Mouse (Mus musculus): ENCODE data around the gene Dlg1. TPM values are rescaled to one million over a fixed set of nuclear protein-coding genes. Genes with fewer than 3 reads are reported as not detected.

The Dlg1 gene
- polyA plus RNA-seq, 1 experiment from 2014 or later: 11.9 TPM

DNA sequence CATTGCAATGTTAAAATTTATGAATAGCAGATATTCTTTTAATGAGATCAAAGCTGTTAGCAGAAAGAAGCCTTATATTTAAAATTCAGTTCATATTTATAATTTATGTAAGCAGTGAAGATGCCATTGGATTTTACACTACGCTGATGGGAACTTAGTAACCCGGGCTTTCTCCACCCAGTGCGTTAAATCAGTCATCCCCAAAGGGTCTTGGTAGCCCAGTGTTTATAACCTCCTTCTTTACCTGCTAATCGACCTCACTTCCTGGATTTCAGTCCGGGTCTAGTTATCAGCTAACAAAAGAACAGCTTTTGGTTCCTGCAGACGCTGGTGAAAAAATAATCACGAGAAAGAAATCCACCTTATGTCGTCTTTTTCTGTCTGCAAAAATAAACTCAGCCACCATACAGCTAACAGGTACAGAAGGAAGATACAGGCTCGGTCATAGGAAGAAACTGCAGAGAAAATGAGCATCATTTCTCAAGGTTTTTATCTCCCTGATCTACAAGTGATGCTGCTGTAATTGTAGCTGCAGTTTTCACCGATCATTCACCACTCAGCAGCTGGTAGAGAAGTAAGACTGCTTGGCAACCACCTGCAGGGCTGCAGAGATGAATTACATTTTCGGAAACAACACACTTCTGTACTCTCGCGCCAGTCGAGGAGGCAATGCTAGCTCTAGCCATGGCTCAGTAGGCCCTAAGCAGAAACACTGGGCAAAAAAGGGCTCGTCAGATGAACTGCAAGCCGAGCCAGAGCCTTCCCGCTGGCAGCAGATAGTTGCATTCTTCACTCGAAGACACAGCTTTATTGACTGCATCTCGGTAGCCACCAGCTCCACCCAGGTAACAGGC is 91.2 kb downstream of the Dlg1 start:
- H3K9ac ChIP-seq: peak overlapping the region; percentile 21; the same call in 1 of the 2 replicates
- no peak for ATAC-seq (ENCODE audit: low FRiP score)

DNA sequence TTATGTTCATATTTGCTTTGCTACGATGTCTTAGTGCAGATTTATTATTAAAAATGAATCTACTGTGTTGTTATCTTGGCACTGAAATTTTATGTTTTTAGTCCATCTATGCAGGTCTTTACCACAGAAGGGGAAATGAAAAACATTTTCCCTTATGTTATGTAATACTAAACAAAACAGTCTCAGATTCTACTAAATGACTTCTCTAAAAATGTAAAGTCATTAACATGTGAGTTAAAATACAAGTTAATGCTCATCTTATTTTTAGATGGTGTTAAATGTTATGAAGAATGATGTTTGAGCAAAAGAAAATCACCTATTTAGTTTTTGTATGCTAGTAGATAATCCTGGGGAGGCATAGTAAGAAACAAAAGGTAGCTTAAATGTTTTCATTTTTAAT is 91.8 kb downstream of the Dlg1 start:
- no peak overlapping the region for H3K27ac ChIP-seq
- no peaks in the 10 kb centered on the region for H3K36me3 ChIP-seq
- peak overlapping the region; percentile 0; the same call in 1 of the 2 replicates for H3K4me2 ChIP-seq
- no peaks in the 10 kb centered on the region for H3K27me3 ChIP-seq
- no peak for ATAC-seq (ENCODE audit: low FRiP score)
- 88% methylated on average over 1 of the region's 1 CpGs for WGBS
- no peak overlapping the region for H3K9ac ChIP-seq
- H3K4me1 ChIP-seq (replicated peaks): peaks cover 8% of the 10 kb centered on the region; the same call in 1 of the 2 replicates
- H3K9me3 ChIP-seq: no peaks in the 10 kb centered on the region
- no peak overlapping the region for H3K4me3 ChIP-seq

More for the DNA sequence above, 91.2 kb downstream of the Dlg1 start:
- H3K27me3 ChIP-seq: no peaks in the 10 kb centered on the region
- H3K27ac ChIP-seq: peak overlapping the region; percentile 19; the same call in 1 of the 2 replicates
- no peaks in the 10 kb centered on the region for H3K9me3 ChIP-seq
- no peaks in the 10 kb centered on the region for H3K36me3 ChIP-seq
- peaks cover 8% of the 10 kb centered on the region; the same call in 1 of the 2 replicates for H3K4me1 ChIP-seq (replicated peaks)
- no peak overlapping the region for H3K4me3 ChIP-seq
- WGBS: 65% methylated on average over 19 of the region's 19 CpGs
- H3K4me2 ChIP-seq: peak overlapping the region; percentile 0; the same call in 1 of the 2 replicates

DNA sequence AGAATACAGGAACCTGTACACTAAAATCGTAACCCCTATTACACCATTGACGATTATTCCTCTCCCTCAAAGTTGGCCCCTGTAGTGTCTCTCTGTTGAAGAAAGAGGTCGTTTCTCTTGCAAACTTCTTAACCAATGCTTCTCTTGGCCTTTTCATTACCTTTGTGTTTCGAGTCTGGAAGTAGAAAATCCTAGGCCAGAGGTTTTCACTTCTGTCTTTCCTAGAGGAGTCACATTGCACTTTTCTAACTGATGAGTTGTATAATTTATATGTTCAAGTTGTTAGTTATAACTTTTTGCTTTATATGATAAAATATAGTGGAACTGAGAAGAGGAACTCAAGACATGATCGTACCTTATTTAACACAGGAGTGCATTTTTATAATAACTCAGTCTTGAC is 93.2 kb downstream of the Dlg1 start:
- Histone ChIP-seq H3K36me3 (no peaks in the 10 kb centered on the region), H3K27me3 (no peaks in the 10 kb centered on the region), H3K4me2 (no peak overlapping the region), H3K4me1 (replicated peaks) (peaks cover 8% of the 10 kb centered on the region; the same call in 1 of the 2 replicates), H3K27ac (no peak overlapping the region), H3K4me3 (no peak overlapping the region), H3K9ac (no peak overlapping the region), H3K9me3 (no peaks in the 10 kb centered on the region)
- 87% methylated on average over 5 of the region's 5 CpGs for WGBS
- no peak for ATAC-seq (ENCODE audit: low FRiP score)

DNA sequence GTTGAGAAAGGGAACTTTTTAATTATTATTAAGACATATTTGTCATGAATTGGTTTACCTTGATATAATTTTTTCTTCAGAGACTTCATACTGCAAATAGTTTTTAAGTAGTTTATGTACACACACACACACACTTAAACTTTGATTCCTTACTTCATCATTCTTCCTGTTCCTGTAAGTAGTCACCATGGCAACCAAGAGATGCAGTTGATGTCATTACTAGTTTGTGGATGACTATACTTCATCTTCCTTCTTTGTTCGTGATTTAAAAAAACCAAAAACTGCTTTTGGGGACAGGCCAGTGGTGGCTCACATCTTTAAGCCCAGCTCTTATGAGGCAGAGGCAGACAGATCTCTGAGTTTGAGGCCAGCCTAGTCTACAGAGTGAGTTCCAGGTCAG is 94.4 kb downstream of the Dlg1 start:
- no peaks in the 10 kb centered on the region for H3K27me3 ChIP-seq
- H3K36me3 ChIP-seq: no peaks in the 10 kb centered on the region
- 91% methylated on average over 1 of the region's 1 CpGs for WGBS
- H3K27ac ChIP-seq: no peak overlapping the region
- no peak overlapping the region for H3K4me3 ChIP-seq
- H3K4me2 ChIP-seq: no peak overlapping the region
- H3K9me3 ChIP-seq: no peaks in the 10 kb centered on the region
- peaks cover 8% of the 10 kb centered on the region; the same call in 1 of the 2 replicates for H3K4me1 ChIP-seq (replicated peaks)
- no peak for ATAC-seq (ENCODE audit: low FRiP score)
- no peak overlapping the region for H3K9ac ChIP-seq

DNA sequence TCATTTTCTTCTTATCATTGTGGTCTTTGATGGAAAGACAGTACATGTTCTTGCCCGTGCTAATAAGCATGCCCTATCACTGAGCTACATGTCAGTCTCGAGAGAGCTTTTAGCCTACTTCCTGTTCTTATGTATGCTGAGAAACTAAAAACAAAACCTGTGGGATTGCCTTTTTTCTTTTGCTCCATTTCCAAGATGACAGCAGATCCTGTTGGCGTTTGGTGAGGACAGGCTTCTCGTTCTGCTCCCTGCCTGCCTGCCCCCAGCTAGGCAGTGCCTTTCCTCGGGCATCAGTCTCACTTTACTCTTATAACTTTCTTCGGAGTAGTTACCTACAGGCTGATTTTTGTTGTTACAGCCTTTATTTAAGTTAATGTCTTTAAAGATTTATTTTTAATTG is 96.2 kb downstream of the Dlg1 start:
- Histone ChIP-seq H3K4me3 (no peak overlapping the region), H3K27ac (no peak overlapping the region), H3K27me3 (no peaks in the 10 kb centered on the region), H3K4me1 (replicated peaks) (peaks cover 5% of the 10 kb centered on the region; the same call in 1 of the 2 replicates), H3K36me3 (no peaks in the 10 kb centered on the region), H3K4me2 (no peak overlapping the region), H3K9me3 (no peaks in the 10 kb centered on the region), H3K9ac (no peak overlapping the region)
- WGBS: 87% methylated on average over 6 of the region's 6 CpGs
- no peak for ATAC-seq (ENCODE audit: low FRiP score)

DNA sequence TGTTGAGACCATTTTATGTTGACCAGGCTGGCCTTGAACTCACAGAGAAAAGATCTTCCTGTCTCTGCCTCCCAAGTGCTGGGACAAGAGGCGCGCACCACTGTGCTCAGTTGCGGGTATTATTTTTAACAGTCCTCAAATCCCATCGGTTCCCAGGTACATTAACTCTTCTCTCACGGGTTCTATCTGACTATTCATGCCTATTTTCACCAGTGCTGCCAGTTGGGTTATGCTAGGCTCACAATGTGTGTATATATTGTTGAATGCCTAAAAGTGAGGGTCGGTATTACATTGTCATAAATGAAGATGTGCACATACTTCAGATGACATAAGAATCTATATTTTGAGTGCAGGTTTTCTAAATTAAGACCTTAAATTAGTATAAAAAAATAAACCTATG is 103.1 kb downstream of the Dlg1 start:
- WGBS: 84% methylated on average over 6 of the region's 6 CpGs
- Histone ChIP-seq H3K4me1 (replicated peaks) (no peaks in the 10 kb centered on the region), H3K4me3 (no peak overlapping the region), H3K36me3 (no peaks in the 10 kb centered on the region), H3K9ac (no peak overlapping the region), H3K27me3 (no peaks in the 10 kb centered on the region), H3K27ac (peak overlapping the region; percentile 83), H3K4me2 (no peak overlapping the region), H3K9me3 (no peaks in the 10 kb centered on the region)
- peak; percentile 46; the same call in 1 of the 2 replicates for ATAC-seq (ENCODE audit: low FRiP score)

DNA sequence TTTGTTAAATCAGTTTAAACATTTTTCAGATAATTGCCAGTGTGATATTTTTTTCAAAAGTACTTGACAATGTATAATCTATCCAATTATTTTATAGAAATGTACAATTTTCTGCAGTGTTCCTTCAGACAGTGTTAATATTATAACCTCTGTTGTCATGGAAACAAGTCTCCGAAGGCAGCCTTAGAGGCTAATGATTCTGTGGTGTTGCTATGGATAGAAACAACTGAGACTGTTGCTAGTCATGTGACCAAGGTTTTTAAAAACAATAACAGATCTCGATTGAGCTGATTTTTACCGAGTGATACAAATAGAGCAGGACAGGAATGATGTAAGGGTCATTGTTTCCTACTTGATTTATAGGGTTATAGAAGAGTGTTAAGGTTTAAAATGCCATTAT is 103.5 kb downstream of the Dlg1 start:
- H3K4me3 ChIP-seq: no peak overlapping the region
- H3K9ac ChIP-seq: no peak overlapping the region
- H3K27me3 ChIP-seq: no peaks in the 10 kb centered on the region
- H3K27ac ChIP-seq: no peak overlapping the region
- H3K36me3 ChIP-seq: no peaks in the 10 kb centered on the region
- peak; percentile 78 for ATAC-seq (ENCODE audit: low FRiP score)
- no peak overlapping the region for H3K4me2 ChIP-seq
- WGBS: 13% methylated on average over 3 of the region's 3 CpGs
- no peaks in the 10 kb centered on the region for H3K4me1 ChIP-seq (replicated peaks)
- no peaks in the 10 kb centered on the region for H3K9me3 ChIP-seq

DNA sequence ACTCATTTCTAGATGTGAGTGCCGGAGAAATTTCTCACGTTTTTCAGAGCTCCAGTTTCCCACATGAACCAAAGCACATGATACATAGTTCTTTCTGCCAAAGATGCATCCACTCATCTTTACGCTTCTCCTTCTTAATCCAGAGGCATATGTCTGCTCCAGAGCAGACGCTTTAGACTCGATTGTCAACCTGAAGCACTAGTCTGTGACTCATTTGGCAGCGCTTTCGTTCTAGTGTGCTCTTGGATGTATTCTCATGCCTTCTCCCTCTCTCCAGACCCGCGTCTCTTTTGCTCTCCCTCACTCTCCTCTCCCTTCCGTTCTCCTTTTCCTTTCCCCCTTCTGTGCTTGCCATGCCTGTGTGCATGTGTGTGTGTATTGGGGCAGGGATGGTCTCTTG is 112.7 kb downstream of the Dlg1 start:
- Histone ChIP-seq H3K4me3 (no peak overlapping the region), H3K9me3 (no peaks in the 10 kb centered on the region), H3K36me3 (no peaks in the 10 kb centered on the region), H3K4me1 (replicated peaks) (no peaks in the 10 kb centered on the region), H3K27ac (no peak overlapping the region), H3K9ac (no peak overlapping the region), H3K4me2 (no peak overlapping the region), H3K27me3 (no peaks in the 10 kb centered on the region)
- WGBS: 92% methylated on average over 10 of the region's 10 CpGs
- no peak for ATAC-seq (ENCODE audit: low FRiP score)

DNA sequence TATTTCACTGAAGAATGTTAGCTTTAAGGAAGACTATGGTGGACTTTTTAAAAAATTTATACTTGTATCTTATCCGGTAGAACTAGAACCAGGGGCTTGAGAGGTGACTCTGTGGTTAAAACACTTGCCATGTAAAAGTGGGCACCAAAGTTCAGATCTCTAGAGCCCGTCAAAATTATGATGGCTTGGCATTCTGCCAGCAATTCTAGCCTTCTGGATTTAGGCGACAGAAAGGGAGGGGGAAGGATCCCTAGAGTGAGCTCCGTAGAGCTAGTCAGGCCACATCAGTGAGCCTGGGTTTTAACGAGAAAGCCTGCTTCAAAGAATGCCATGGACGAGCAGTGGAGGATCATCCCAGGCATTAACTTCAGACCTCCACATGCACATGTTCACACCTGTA is 117.8 kb downstream of the Dlg1 start:
- ATAC-seq (ENCODE audit: low FRiP score): no peak
- Histone ChIP-seq H3K36me3 (0 out of 2 replicates have a peak, but pooled peaks cover 3% of the 10 kb centered on the region), H3K4me1 (replicated peaks) (no peaks in the 10 kb centered on the region), H3K9ac (no peak overlapping the region), H3K27me3 (no peaks in the 10 kb centered on the region), H3K27ac (no peak overlapping the region), H3K4me2 (no peak overlapping the region), H3K9me3 (no peaks in the 10 kb centered on the region), H3K4me3 (no peak overlapping the region)
- WGBS: 64% methylated on average over 6 of the region's 6 CpGs

DNA sequence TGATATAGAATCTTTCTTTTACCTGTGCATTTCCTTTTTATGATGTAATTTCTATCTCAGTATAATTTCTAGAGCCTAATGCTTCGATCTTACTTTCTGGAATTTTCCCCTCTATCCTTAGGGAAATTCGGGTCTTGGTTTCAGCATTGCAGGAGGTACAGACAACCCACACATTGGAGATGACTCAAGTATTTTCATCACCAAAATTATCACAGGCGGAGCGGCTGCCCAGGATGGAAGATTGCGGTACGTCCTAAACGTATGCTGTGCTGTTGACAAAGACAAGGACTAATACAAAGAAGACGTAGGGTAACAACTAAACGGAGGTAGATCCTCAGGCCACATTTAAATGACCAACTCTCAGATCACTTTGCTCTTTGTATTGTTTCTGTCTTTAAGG is 126.8 kb downstream of the Dlg1 start:
- no peak for ATAC-seq (ENCODE audit: low FRiP score)
- H3K27ac ChIP-seq: no peak overlapping the region
- peaks cover 9% of the 10 kb centered on the region for H3K36me3 ChIP-seq
- 94% methylated on average over 9 of the region's 9 CpGs for WGBS
- H3K4me3 ChIP-seq: no peak overlapping the region
- no peaks in the 10 kb centered on the region for H3K4me1 ChIP-seq (replicated peaks)
- no peaks in the 10 kb centered on the region for H3K9me3 ChIP-seq
- H3K9ac ChIP-seq: no peak overlapping the region
- no peaks in the 10 kb centered on the region for H3K27me3 ChIP-seq
- no peak overlapping the region for H3K4me2 ChIP-seq

DNA sequence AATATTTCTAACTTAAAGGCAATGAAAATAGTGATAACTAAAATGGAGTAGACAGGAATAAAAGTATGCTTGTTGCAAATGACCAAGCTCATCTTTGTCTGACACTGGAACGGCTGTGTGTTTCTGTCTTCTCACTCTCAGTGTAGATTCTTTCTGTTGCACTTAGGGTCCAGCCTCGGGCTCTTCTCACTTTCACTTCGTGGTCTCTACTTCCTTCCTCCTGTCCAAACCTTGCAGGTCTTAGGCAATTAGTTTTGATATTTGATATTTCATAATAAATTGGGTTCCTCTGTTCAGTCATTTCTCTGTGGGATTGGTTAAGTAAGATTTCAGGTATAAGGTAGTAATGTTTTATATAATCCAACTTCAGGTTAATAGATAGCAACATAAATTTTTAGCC is 140.4 kb downstream of the Dlg1 start:
- WGBS: 91% methylated on average over 3 of the region's 3 CpGs
- H3K27ac ChIP-seq: no peak overlapping the region
- no peak overlapping the region for H3K4me2 ChIP-seq
- H3K9ac ChIP-seq: no peak overlapping the region
- no peaks in the 10 kb centered on the region for H3K9me3 ChIP-seq
- H3K27me3 ChIP-seq: no peaks in the 10 kb centered on the region
- no peak for ATAC-seq (ENCODE audit: low FRiP score)
- H3K4me1 ChIP-seq (replicated peaks): no peaks in the 10 kb centered on the region
- peaks cover 19% of the 10 kb centered on the region for H3K36me3 ChIP-seq
- H3K4me3 ChIP-seq: no peak overlapping the region

DNA sequence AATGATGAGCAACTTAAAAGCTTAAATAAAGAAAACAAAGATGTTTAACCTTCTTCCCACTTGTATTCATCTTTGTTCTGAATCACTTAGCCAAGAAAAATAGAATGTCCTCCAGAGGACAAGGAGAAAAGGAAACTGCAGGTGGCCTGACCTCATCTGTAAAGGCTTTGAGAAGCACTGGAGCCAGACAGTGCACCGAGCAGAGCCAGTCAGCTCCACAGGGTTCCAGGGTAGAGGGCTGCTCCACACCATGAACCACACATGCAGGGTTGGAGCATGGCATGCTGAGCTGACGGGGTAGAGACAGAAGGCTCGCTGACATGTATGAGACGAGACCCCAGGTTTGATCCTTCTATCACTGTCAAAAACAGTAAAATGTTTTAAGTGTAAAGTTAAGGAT is 162.8 kb downstream of the Dlg1 start:
- Histone ChIP-seq H3K27ac (no peak overlapping the region), H3K27me3 (no peaks in the 10 kb centered on the region), H3K36me3 (peaks cover 7% of the 10 kb centered on the region; the same call in 1 of the 2 replicates), H3K9ac (no peak overlapping the region), H3K4me1 (replicated peaks) (peaks cover 5% of the 10 kb centered on the region; the same call in 1 of the 2 replicates), H3K4me2 (no peak overlapping the region), H3K4me3 (no peak overlapping the region), H3K9me3 (no peaks in the 10 kb centered on the region)
- no peak for ATAC-seq (ENCODE audit: low FRiP score)
- 14% methylated on average over 4 of the region's 4 CpGs for WGBS

DNA sequence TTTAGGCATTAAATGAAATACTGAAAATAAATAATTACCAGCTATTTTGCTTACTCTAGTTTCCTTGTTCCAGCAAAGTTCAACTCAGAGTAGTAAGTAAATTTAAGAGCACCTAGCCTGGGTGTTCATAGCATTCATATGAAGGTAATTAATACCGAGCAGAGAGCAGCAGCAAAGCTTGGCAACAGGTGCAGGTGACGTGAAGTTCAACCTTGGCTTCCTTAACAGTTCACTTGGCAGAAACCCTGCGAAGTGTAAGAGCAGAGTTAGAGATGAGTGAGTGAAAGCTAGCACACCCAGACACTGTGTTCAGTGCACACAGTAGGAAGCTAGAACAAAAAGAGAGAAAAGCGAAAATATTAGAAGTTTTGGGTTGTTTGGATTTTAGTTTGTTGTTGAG is 167.5 kb downstream of the Dlg1 start:
- Histone ChIP-seq H3K4me2 (no peak overlapping the region), H3K36me3 (peaks cover 7% of the 10 kb centered on the region; the same call in 1 of the 2 replicates), H3K4me3 (no peak overlapping the region), H3K9me3 (no peaks in the 10 kb centered on the region), H3K27ac (no peak overlapping the region), H3K4me1 (replicated peaks) (peaks cover 5% of the 10 kb centered on the region; the same call in 1 of the 2 replicates), H3K9ac (no peak overlapping the region), H3K27me3 (no peaks in the 10 kb centered on the region)
- no peak for ATAC-seq (ENCODE audit: low FRiP score)
- 93% methylated on average over 4 of the region's 4 CpGs for WGBS

Measured in hindbrain, embryonic 13.5 days (tissue).